Mouse (Mus musculus) gastrocnemius, postnatal 25 days (tissue): ENCODE measurements at regions not wholly inside any gene's neighbourhood (a gene's known extent, or its start where the extent isn't known, plus 50 kb on each side); places are given as distances from the start of the nearest gene placed in this dataset.

Experiments
- DNase-seq: peaks from one replicate; pipeline ENCODE4 v3.0.0; 2022

DNA sequence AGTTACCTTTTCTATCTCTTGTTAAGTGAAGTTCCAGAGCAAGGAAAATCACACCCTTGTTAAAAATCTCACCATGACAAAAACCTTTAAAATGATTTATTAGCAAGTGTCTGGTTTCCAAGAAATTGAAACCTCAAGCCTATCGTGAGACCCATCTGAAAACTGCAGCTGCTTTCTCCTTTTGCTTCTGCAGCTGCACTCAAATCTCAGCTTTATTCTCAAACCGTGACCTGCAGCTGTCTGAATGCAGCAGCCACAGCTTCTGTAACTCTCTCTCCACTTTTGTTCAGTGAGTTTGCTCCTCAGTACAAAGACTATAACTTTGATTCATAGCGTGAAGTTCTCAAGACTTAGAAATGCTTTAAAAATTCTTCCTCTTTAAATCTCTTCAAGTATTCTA is 713.3 kb upstream of the Pom121l12 start:
- DNase-seq: peak; percentile 5

DNA sequence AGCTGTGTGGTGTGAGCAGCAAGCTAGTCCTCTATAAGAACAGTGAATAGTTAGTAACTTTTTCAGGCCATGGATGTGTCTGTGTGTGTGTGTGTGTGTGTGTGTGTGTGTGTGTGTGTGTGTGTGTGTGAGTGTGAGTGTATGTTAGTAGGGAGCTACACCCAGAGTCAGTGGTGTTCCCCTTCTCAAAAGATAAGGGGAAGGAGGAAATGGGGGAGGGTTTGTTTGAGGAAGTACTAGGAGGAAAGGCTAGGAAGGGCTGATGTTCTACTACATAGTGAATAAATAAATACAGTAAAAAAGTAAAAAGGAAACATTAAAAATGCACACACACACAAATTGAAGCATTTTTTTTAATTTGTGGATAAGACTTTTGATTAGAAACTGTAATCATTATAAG is 705.8 kb upstream of the Pom121l12 start:
- DNase-seq: no peak
